Mouse (Mus musculus): ENCODE results near the gene Dbndd2. TPM values are rescaled to one million over a fixed set of nuclear protein-coding genes. Genes with fewer than 3 reads are reported as not detected.

The Dbndd2 gene
- 10 to 100 TPM; 11.1 to 19.7 TPM for total RNA-seq (2023)

DNA sequence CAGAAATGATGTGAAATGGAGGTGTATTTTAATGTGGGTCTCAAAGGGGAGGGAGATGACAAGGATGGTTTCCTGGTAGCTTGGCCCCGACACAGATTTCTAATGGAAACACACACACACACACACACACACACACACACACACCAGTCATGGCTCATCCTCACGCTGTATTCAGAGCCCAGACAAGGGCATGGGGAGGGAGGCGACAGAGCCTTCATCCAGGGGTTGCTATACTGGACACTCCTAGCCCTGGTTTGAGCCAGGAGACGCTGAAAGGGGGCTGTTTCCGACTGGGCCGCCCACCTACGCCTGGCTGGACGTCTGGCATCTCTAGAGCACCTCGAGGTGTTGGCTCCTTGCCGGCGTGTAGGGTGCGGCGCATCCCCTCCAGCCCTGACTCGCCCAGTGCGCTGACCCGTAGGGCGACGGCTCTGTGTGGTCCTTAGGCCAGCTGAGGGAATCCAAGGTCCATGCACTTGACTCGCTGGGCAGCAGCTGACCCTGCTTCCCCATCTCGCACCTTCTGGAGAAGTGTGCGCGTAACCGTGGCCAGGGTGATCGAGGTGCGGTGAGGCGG lies at the start of gene Dbndd2:
Gene Dbndd2, plus strand, starts transcription at position 426 of the 577 bp plus-strand sequence.

DNA sequence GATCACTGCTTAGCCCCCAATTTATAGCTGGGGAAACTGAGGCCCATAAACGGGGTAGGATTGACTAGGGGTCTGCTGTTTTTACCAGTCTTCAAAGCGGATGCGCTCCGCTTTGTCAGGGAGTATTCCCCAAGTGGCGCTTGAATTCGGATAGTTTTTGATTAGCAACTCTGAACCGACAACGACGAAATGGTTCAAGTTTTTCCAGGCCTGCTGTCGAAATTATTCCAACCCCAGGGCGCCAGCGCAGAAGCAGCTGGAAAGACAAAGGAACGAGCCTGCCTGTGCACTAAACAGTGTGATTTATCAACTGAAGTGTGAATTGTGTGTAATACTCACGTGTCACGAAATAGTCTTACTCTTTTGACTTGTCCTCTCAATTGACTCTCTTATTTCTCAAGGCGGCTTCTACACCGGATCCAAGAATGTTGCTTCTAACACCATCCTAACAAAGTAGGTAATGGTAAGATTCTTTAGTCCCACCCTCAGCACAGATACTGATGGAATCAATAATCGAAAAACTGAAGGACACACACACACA lies 42.4 kb upstream of the Dbndd2 start, which contains the start of gene Sdc4:
Gene Sdc4, minus strand, starts transcription at position 428 of the 541 bp plus-strand sequence.

DNA sequence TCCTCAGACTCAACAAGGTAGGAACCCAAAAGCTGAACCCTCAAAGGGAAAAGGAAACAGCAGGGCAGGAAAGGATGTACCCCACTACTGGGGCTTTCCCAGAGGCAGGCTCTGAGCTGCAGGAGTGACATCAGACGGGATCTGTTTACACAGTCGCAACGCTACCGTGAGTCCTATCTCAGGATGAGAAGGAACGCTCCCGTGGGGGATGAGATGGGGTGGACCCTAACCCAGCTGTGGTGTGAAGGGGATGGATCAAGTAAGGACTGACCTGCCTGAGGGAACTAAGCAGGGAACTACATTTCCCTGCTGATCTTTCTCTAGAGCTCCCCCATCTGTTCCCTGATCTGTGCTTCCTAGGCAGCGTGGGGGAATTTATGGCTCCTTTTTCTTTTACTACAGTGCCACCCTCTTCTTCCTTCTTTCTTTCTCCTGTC lies 29.0 kb upstream of the Dbndd2 start, which contains the start of gene Sys1:
Gene Sys1, plus strand, starts transcription at position 101 of the 437 bp plus-strand sequence.

GRCm38 (mm10) chr2:164460745-164461551 lies 25.0 kb upstream of the Dbndd2 start, which contains the start of gene Gm20458:
TSS of gene Gm20458 (plus strand) at chr2:164460967.

DNA sequence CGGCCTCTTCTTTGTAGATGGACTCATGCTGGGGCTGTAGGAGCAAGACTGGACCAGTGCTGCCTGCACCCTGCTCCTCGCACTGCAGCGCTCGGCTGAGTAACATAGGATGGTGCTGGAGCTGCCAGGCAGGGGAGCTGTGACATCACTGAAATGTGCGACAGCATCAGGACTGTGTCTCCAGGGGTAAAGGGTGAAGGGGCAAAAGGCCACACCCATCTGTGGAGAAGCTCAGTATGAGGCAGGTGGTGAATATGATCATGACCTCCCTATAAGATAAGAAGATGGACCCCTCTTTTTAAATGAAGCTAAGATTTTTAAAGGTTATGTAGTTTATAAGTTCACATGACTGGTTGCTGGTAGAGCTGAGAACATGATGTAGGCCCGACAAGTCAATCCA lies 12.3 kb upstream of the Dbndd2 start, which contains the start of gene Trp53tg5:
Gene Trp53tg5, minus strand, starts transcription at position 101 of the 400 bp plus-strand sequence.

DNA sequence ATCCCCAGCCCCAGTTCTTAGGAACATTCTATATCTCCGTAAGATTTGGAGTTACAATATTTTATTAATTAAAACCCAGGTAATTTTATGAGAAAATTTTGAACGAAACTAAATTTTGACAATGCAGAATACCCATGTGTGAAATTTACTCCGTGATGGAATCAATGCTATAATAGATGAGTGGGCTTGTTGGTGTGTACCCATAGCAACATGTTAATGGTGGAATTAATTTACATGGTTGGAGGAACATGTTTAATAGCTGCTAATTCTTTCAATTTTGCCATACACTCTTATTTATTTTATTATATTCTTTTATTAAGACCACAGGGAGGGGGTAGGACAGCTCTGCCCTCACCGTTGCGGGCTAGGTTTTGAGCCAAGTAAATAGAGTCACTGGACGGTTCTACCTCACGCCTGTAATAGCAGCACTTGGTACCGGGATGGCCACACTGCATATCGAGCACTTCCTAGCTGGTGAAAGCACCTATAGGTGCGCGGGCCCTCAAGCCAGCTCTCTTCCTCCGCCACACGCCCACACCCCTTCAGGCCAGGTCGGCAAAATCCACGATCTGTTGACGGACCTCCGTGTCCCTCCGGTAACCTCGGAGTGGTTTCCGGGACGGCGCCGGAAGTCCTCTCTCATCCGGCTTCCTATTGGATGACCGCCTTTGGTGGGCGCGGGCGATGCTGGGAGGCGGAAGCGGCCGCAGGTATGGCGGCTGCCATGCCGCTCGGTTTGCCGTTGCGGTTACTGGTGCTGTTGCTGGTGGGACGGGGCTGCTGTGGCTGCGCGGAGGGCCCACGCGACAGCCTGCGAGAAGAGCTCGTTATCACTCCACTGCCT lies 11.2 kb downstream of the Dbndd2 start, which contains the start of gene Pigt:
Gene Pigt, plus strand, starts transcription at position 674 of the 844 bp plus-strand sequence.

Other genes starting within 250 kb of the Dbndd2 start
- not detected for gene Svs2, start 247.6 kb upstream of the Dbndd2 start, total RNA-seq (2023)
- not detected for gene Svs3b, start 229.5 kb upstream of the Dbndd2 start, total RNA-seq (2023)
- gene Svs4, start 207.6 kb upstream of the Dbndd2 start, total RNA-seq (2023), result not detected
- not detected for gene Svs3a, start 196.8 kb upstream of the Dbndd2 start, total RNA-seq (2023)
- not detected for gene Svs6, start 169.4 kb upstream of the Dbndd2 start, total RNA-seq (2023)
- gene Svs5, start 153.4 kb upstream of the Dbndd2 start, total RNA-seq (2023), result not detected
- gene Slpi, start 97.0 kb upstream of the Dbndd2 start, total RNA-seq (2023), result 100 to 1,000 TPM; 227 to 229 TPM
- not detected for gene Rbpjl, start 83.0 kb upstream of the Dbndd2 start, total RNA-seq (2023)
- not detected for gene Matn4, start 80.9 kb upstream of the Dbndd2 start, total RNA-seq (2023)
- 10 to 100 TPM; 13.2 to 13.8 TPM for gene Sdc4, start 42.2 kb upstream of the Dbndd2 start, total RNA-seq (2023)
- 10 to 100 TPM; 35.5 to 36.0 TPM for gene Sys1, start 29.1 kb upstream of the Dbndd2 start, total RNA-seq (2023)
- 10 to 100 TPM; 10.9 to 12.8 TPM for gene Gm20458, start 25.1 kb upstream of the Dbndd2 start, total RNA-seq (2023)
- gene Trp53tg5, start 12.4 kb upstream of the Dbndd2 start, total RNA-seq (2023), result not detected
- 10 to 100 TPM; 74.5 to 76.9 TPM for gene Pigt, start 11.4 kb downstream of the Dbndd2 start, total RNA-seq (2023)
- gene Wfdc2, start 76.3 kb downstream of the Dbndd2 start, total RNA-seq (2023), result not detected
- not detected for gene Spint3, start 87.4 kb downstream of the Dbndd2 start, total RNA-seq (2023)
- gene Wfdc6a, start 99.3 kb downstream of the Dbndd2 start, total RNA-seq (2023), result not detected
- gene Eppin, start 107.5 kb downstream of the Dbndd2 start, total RNA-seq (2023), result not detected
- not detected for gene Wfdc6b, start 127.4 kb downstream of the Dbndd2 start, total RNA-seq (2023)
- not detected for gene Wfdc8, start 127.5 kb downstream of the Dbndd2 start, total RNA-seq (2023)
- not detected for gene Wfdc16, start 152.7 kb downstream of the Dbndd2 start, total RNA-seq (2023)
- gene Wfdc10, start 169.9 kb downstream of the Dbndd2 start, total RNA-seq (2023), result not detected
- gene Wfdc9, start 170.5 kb downstream of the Dbndd2 start, total RNA-seq (2023), result not detected
- gene Wfdc11, start 188.0 kb downstream of the Dbndd2 start, total RNA-seq (2023), result not detected
- gene Wfdc13, start 199.0 kb downstream of the Dbndd2 start, total RNA-seq (2023), result not detected
- not detected for gene Spint4, start 212.4 kb downstream of the Dbndd2 start, total RNA-seq (2023)
- not detected for gene Spint5, start 229.2 kb downstream of the Dbndd2 start, total RNA-seq (2023)